Mouse (Mus musculus) MEL (cell line): ENCODE data around the gene Cd37. TPM values are rescaled to one million over a fixed set of nuclear protein-coding genes. Genes with fewer than 3 reads are reported as not detected.

Experiments
- DNase-seq: peaks from one replicate; pipeline ENCODE4 v3.0.0; 2011; ENCODE audit warnings: low read depth, low spot score
- H3K27ac ChIP-seq: 2 replicates; pipeline ENCODE4 v1.5.1; 2012; ENCODE audit warnings: low read depth, mild to moderate bottlenecking, control low read depth, low read length, moderate library complexity; ENCODE audit not compliant: control insufficient read depth
- H3K27me3 ChIP-seq, 2 experiments: fragments of 150-350 bp in 1 of 2; sonication (generic) in 1 of 2; 2 replicates each; pipeline ENCODE4 v1.6.1; 2012; ENCODE audit warnings: low read length in 2 of 2, mild to moderate bottlenecking in 2 of 2, improper control_type of control experiment in 1 of 2, moderate library complexity in 1 of 2; ENCODE audit not compliant: insufficient read depth in 2 of 2, control insufficient read depth in 1 of 2
- H3K36me3 ChIP-seq, 2 experiments: 2 replicates each; pipeline ENCODE4 v1.6.1; 2012 to 2014; ENCODE audit warnings: low read length in 2 of 2, improper control_type of control experiment in 1 of 2, inconsistent platforms in 1 of 2, mild to moderate bottlenecking in 1 of 2; ENCODE audit not compliant: insufficient read depth in 2 of 2, control insufficient read depth in 1 of 2
- H3K4me1 ChIP-seq, 2 experiments: fragments of 150-350 bp in 1 of 2; sonication (generic) in 1 of 2; 2 replicates each; pipeline ENCODE4 v1.6.1; 2012; ENCODE audit warnings: low read length in 2 of 2, improper control_type of control experiment in 1 of 2, mild to moderate bottlenecking in 1 of 2; ENCODE audit not compliant: insufficient read depth in 2 of 2, control insufficient read depth in 1 of 2
- H3K4me3 ChIP-seq, 2 experiments: fragments of 150-350 bp in 1 of 2; sonication (generic) in 1 of 2; 2 replicates each; pipeline ENCODE4 v1.5.1; 2012; ENCODE audit warnings: low read depth in 2 of 2, low read length in 2 of 2, mild to moderate bottlenecking in 2 of 2, moderate library complexity in 2 of 2, control low read depth in 1 of 2, improper control_type of control experiment in 1 of 2; ENCODE audit not compliant: control insufficient read depth in 1 of 2, insufficient read depth in 1 of 2
- H3K79me2 ChIP-seq: 2 replicates; pipeline ENCODE4 v1.6.1; 2012; ENCODE audit warnings: mild to moderate bottlenecking, low read length, moderate library complexity; ENCODE audit not compliant: control insufficient read depth, poor library complexity, insufficient read depth
- H3K9ac ChIP-seq: 2 replicates; pipeline ENCODE4 v1.6.1; 2012; ENCODE audit warnings: low read depth, mild to moderate bottlenecking, control low read depth, low read length, moderate library complexity; ENCODE audit not compliant: control insufficient read depth, poor library complexity, severe bottlenecking
- H3K9me3 ChIP-seq: fragments of 150-350 bp; sonication (generic); replicated peaks from 2 replicates; pipeline ENCODE4 v1.6.1; 2012; ENCODE audit warnings: mild to moderate bottlenecking, low read length, improper control_type of control experiment, moderate library complexity; ENCODE audit not compliant: insufficient read depth
- CHD2 ChIP-seq: IDR thresholded peaks from 2 replicates; pipeline ENCODE4 v1.6.1; 2011; ENCODE audit warnings: low read length, improper control_type of control experiment
- CTCF ChIP-seq, 3 experiments: IDR thresholded peaks in 2 of 3; conservative IDR thresholded peaks in 1 of 3; 2 replicates each; pipeline ENCODE4 v1.5.1; 2011 to 2012; ENCODE audit warnings: low read length in 3 of 3, low read depth in 2 of 3, mild to moderate bottlenecking in 2 of 3, improper control_type of control experiment in 1 of 3, inconsistent platforms in 1 of 3, mixed read lengths in 1 of 3, moderate library complexity in 1 of 3; ENCODE audit not compliant: control insufficient read depth in 1 of 3, insufficient read depth in 1 of 3, poor library complexity in 1 of 3, severe bottlenecking in 1 of 3
- EP300 ChIP-seq, 2 experiments: IDR thresholded peaks; 2 replicates each; pipeline ENCODE4 v1.6.1; 2011; ENCODE audit warnings: improper control_type of control experiment in 2 of 2, low read length in 2 of 2, low read depth in 1 of 2, mild to moderate bottlenecking in 1 of 2
- ETS1 ChIP-seq: IDR thresholded peaks from 2 replicates; pipeline ENCODE4 v1.6.1; 2012; ENCODE audit warnings: low read depth, mild to moderate bottlenecking, inconsistent platforms, low read length, improper control_type of control experiment, moderate library complexity
- GABPA ChIP-seq: IDR thresholded peaks from 2 replicates; pipeline ENCODE4 v1.6.1; 2012; ENCODE audit warnings: low read depth, mild to moderate bottlenecking, inconsistent platforms, low read length, improper control_type of control experiment, moderate library complexity
- GATA1 ChIP-seq: IDR thresholded peaks from 2 replicates; pipeline ENCODE4 v1.6.1; 2011; ENCODE audit warnings: low read depth, low read length, improper control_type of control experiment
- HCFC1 ChIP-seq: IDR thresholded peaks from 2 replicates; pipeline ENCODE4 v1.6.1; 2012; ENCODE audit warnings: low read depth, mild to moderate bottlenecking, inconsistent platforms, low read length, improper control_type of control experiment, moderate library complexity
- JUND ChIP-seq: IDR thresholded peaks from 2 replicates; pipeline ENCODE4 v1.6.1; 2011; ENCODE audit warnings: low read depth, mild to moderate bottlenecking, improper control_type of control experiment, low read length
- KAT2A ChIP-seq: conservative IDR thresholded peaks from 2 replicates; pipeline ENCODE4 v1.6.1; 2012; ENCODE audit warnings: low read depth, low read length, improper control_type of control experiment, inconsistent platforms
- MAFK ChIP-seq: IDR thresholded peaks from 2 replicates; pipeline ENCODE4 v1.6.1; 2011; ENCODE audit warnings: low read depth, mild to moderate bottlenecking, low read length, improper control_type of control experiment, borderline replicate concordance
- MAX ChIP-seq: IDR thresholded peaks from 2 replicates; pipeline ENCODE4 v1.6.1; 2011; ENCODE audit warnings: low read length, improper control_type of control experiment
- MAZ ChIP-seq: IDR thresholded peaks from 2 replicates; pipeline ENCODE4 v1.6.1; 2012; ENCODE audit warnings: low read depth, mild to moderate bottlenecking, inconsistent platforms, low read length, improper control_type of control experiment
- MYC ChIP-seq: IDR thresholded peaks from 2 replicates; pipeline ENCODE4 v1.6.1; 2011; ENCODE audit warnings: low read depth, mild to moderate bottlenecking, low read length, improper control_type of control experiment, moderate library complexity
- NELFE ChIP-seq: IDR thresholded peaks from 2 replicates; pipeline ENCODE4 v1.6.1; 2011; ENCODE audit warnings: low read depth, low read length, improper control_type of control experiment
- NRF1 ChIP-seq: IDR thresholded peaks from 2 replicates; pipeline ENCODE4 v1.6.1; 2014; ENCODE audit warnings: low read depth, mild to moderate bottlenecking, inconsistent platforms, low read length, improper control_type of control experiment, moderate library complexity; ENCODE audit not compliant: poor library complexity, insufficient read depth, severe bottlenecking
- POLR2A ChIP-seq, 2 experiments: IDR thresholded peaks; 2 replicates each; pipeline ENCODE4 v1.6.1; 2011 to 2012; ENCODE audit warnings: low read length in 2 of 2, mild to moderate bottlenecking in 2 of 2, control low read depth in 1 of 2, improper control_type of control experiment in 1 of 2, low read depth in 1 of 2, moderate library complexity in 1 of 2; ENCODE audit not compliant: control insufficient read depth in 1 of 2, insufficient read depth in 1 of 2, poor library complexity in 1 of 2
- POLR2AphosphoS5 ChIP-seq: IDR thresholded peaks from 2 replicates; pipeline ENCODE4 v1.6.1; 2012; ENCODE audit warnings: low read depth, borderline replicate concordance, mild to moderate bottlenecking, inconsistent platforms, low read length, moderate library complexity, mixed read lengths
- RAD21 ChIP-seq: IDR thresholded peaks from 2 replicates; pipeline ENCODE4 v1.6.1; 2011; ENCODE audit warnings: mild to moderate bottlenecking, low read depth, low read length, improper control_type of control experiment
- RCOR1 ChIP-seq: IDR thresholded peaks from 2 replicates; pipeline ENCODE4 v1.6.1; 2012; ENCODE audit warnings: low read depth, mild to moderate bottlenecking, inconsistent platforms, low read length, improper control_type of control experiment
- SIN3A ChIP-seq: IDR thresholded peaks from 2 replicates; pipeline ENCODE4 v1.6.1; 2012; ENCODE audit warnings: low read length, improper control_type of control experiment, inconsistent platforms
- SMC3 ChIP-seq: IDR thresholded peaks from 2 replicates; pipeline ENCODE4 v1.6.1; 2011; ENCODE audit warnings: low read depth, low read length, improper control_type of control experiment
- TBP ChIP-seq: IDR thresholded peaks from 2 replicates; pipeline ENCODE4 v1.8.0; 2011; ENCODE audit warnings: low read depth, low read length, improper control_type of control experiment
- TCF12 ChIP-seq: IDR thresholded peaks from 2 replicates; pipeline ENCODE4 v1.6.1; 2014; ENCODE audit warnings: low read depth, mild to moderate bottlenecking, inconsistent platforms, low read length, improper control_type of control experiment, moderate library complexity
- USF1 ChIP-seq: IDR thresholded peaks from 2 replicates; pipeline ENCODE4 v1.6.1; 2014; ENCODE audit warnings: low read depth, mild to moderate bottlenecking, inconsistent platforms, low read length, improper control_type of control experiment, moderate library complexity
- ZKSCAN1 ChIP-seq: IDR thresholded peaks from 2 replicates; pipeline ENCODE4 v1.6.1; 2012; ENCODE audit warnings: low read depth, mild to moderate bottlenecking, inconsistent platforms, low read length, improper control_type of control experiment, moderate library complexity
- ZNF384 ChIP-seq: IDR thresholded peaks from 2 replicates; pipeline ENCODE4 v1.6.1; 2012; ENCODE audit warnings: low read depth, mild to moderate bottlenecking, inconsistent platforms, low read length, improper control_type of control experiment
- polyA plus RNA-seq, 2 experiments: library from polyadenylated mRNA; stranded (reverse) in 1 of 2; unstranded in 1 of 2; fragments of >175 nt in 1 of 2; fragments of >200 nt in 1 of 2; gene quantifications; 2 replicates each; pipeline versions ENCODE4 v1.2.1 to v1.2.4; 2012; ENCODE audit warnings: low replicate concordance in 2 of 2, low read depth in 1 of 2; ENCODE audit not compliant: insufficient read length in 2 of 2, insufficient read depth in 1 of 2, missing spikeins in 1 of 2
- total RNA-seq: library from RNA; depleted of rRNA; stranded (reverse); fragments of 300-350 nt; gene quantifications from 2 replicates; pipeline ENCODE4 v1.2.3, GENCODE M21; 2012

The Cd37 gene
- total and polyA plus RNA-seq, 3 experiments = 22.4 to 111 TPM; not detected in 1

DNA sequence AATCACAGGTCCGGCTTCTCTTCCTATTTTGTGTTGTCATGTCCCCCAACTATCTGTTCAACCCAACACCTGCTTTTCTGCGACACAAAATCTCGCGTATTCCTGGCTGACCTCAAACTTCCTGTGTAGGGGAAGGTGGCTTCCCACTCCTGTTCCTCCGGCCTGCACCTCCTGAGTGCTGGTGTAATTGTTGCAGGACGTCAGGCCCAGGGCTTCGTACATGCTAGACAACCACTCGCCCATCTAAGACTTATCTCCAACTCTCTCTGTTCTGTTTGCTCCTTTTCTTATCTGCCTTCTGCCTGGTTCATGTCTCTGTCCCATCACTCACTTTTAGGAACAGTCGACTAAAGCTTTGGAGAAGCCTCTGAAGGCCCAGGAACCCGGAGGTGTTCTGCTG, 27.8 kb downstream of the Cd37 start:
- peak; percentile 58 for DNase-seq
- TF ChIP-seq HCFC1 (peak; percentile 57), ETS1 (no peak; the same call in 1 of the 2 replicates), MAZ (no peak), RCOR1 (0 out of 2 replicates have a peak, but pooled peaks have one; percentile 51), TCF12 (0 out of 2 replicates have a peak, but pooled peaks have one; percentile 29), SIN3A (peak; percentile 42; the same call in 1 of the 2 replicates), CHD2 (peak; percentile 64), CTCF (IDR thresholded peaks at IDR 0.05 in 2 of 3, conservative IDR thresholded peaks at IDR 0.05 in 1 of 3; ENCODE audit: control insufficient read depth in 1 of 3, insufficient read depth in 1 of 3, low read depth in 2 of 3, low read length in 3 of 3, poor library complexity in 1 of 3, severe bottlenecking in 1 of 3) (no peak), NELFE (peak; percentile 22; the same call in 1 of the 2 replicates), EP300 (IDR thresholded peaks at IDR 0.05; ENCODE audit: low read depth in 1 of 2, low read length in 2 of 2) (peak; percentile 32 to 43), KAT2A (no peak), POLR2AphosphoS5 (no peak), JUND (no peak), GATA1 (peak; percentile 54; the same call in 1 of the 2 replicates), TBP (0 out of 2 replicates have a peak, but pooled peaks have one; percentile 12), POLR2A (IDR thresholded peaks at IDR 0.05; ENCODE audit: control insufficient read depth in 1 of 2, insufficient read depth in 1 of 2, low read depth in 1 of 2, low read length in 2 of 2, poor library complexity in 1 of 2) (0 out of 4 replicates have a peak, but pooled peaks of 1 of the 2 experiments have one; percentile 21), RAD21 (no peak), GABPA (no peak)
- no peaks in the 10 kb centered on the region for H3K79me2 ChIP-seq
- H3K4me3 ChIP-seq = peak overlapping the region; percentile 69 to 92
- peaks cover 0 to 14% of the 10 kb centered on the region in 2 experiments; a peak in 2 of 4 replicates for H3K36me3 ChIP-seq
- no peaks in the 10 kb centered on the region for H3K27me3 ChIP-seq
- H3K4me1 ChIP-seq = peaks cover 10 to 31% of the 10 kb centered on the region in 2 experiments
- peak overlapping the region; percentile 30 for H3K27ac ChIP-seq
- peak overlapping the region; percentile 59 for H3K9ac ChIP-seq
- no peaks in the 10 kb centered on the region for H3K9me3 ChIP-seq

DNA sequence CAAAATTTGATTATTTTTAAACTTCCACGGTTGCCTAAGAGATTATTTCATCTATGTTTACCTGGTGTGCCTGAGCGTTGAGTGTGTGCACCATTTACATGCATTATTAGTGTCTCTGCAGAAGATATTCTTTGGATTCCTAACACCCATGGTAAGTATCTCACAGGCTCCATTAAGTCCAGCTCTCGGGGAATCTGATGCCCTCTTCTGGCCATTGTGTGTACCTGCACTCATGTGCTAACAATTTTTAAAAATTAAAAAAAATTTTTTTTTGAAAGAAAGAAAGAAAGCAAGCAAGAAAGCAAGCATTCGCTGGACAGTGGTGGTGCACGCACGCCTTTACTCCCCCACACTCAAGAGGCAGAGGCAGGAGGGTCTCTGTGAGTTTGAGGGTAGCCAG, 30.7 kb downstream of the Cd37 start:
- Histone ChIP-seq H3K4me3 (no peak overlapping the region), H3K27me3 (no peaks in the 10 kb centered on the region)

More for the DNA sequence above, 30.7 kb downstream of the Cd37 start:
- H3K79me2 ChIP-seq = no peaks in the 10 kb centered on the region
- TF ChIP-seq CTCF (IDR thresholded peaks at IDR 0.05 in 2 of 3, conservative IDR thresholded peaks at IDR 0.05 in 1 of 3; ENCODE audit: control insufficient read depth in 1 of 3, insufficient read depth in 1 of 3, low read depth in 2 of 3, low read length in 3 of 3, poor library complexity in 1 of 3, severe bottlenecking in 1 of 3) (peak; percentile 41 to 52 (median 44)), MAX (no peak), ZKSCAN1 (no peak), ZNF384 (peak; percentile 86), USF1 (no peak), RAD21 (peak; percentile 12), MAZ (no peak), GATA1 (no peak), SMC3 (peak; percentile 16; the same call in 1 of the 2 replicates), MAFK (no peak), MYC (no peak), NRF1 (no peak)
- TF ChIP-seq, all 39 proteins: peak for 4
- Histone ChIP-seq H3K27ac (no peak overlapping the region), H3K9ac (no peak overlapping the region), H3K4me1 (peaks cover 6 to 26% of the 10 kb centered on the region in 2 experiments), H3K9me3 (no peaks in the 10 kb centered on the region), H3K36me3 (peaks cover 0 to 14% of the 10 kb centered on the region in 2 experiments; a peak in 2 of 4 replicates)
- no peak for DNase-seq
